Mouse (Mus musculus): ENCODE data around the gene Cd3eap.

DNA sequence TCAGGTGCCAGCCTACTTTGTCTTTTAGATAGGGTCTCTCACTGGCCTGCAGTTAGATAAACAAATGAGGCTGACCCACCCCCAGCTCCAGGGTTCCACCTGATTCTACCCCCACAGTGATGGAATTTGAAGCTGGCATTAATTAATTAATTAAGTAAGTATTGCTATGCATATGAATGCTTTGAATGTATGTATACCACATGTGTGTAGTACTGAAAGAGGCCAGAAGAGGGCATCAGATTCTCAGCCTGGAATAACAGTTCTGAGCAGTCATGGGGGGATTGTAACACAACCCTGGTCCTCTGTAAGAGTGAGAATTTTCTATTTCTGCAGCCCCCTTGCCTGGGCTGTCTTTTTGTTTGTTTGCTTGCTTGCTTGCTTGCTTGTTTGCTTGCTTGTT is 30.9 kb downstream of the Cd3eap start:
- TF ChIP-seq CTCF (IDR thresholded peaks at IDR 0.05; ENCODE audit: low read depth) (peak; percentile 55), EP300 (IDR thresholded peaks at IDR 0.05; ENCODE audit: low read depth) (no peak)

All from liver, embryonic 14.5 days (tissue).